Mouse (Mus musculus) c-Kit-positive CD71-negative TER-119-negative erythroid progenitor cells, embryonic 14.5 days (primary cell): ENCODE measurements at regions not wholly inside any gene's neighbourhood (a gene's known extent, or its start where the extent isn't known, plus 50 kb on each side); places are given as distances from the start of the nearest gene placed in this dataset.

Experiments
- DNase-seq: peaks from one replicate; pipeline ENCODE4 v3.0.0-alpha.2; 2013; ENCODE audit warnings: low read depth

GRCm38 (mm10) chr13:97652279-97652678, 108.2 kb downstream of the Gm10260 start:
- DNase-seq: no peak

GRCm38 (mm10) chr13:97651761-97652160, 108.7 kb downstream of the Gm10260 start:
- DNase-seq: no peak

GRCm38 (mm10) chr13:97651176-97651575, 109.3 kb downstream of the Gm10260 start:
- DNase-seq: no peak

- DNase-seq: no peak
Measured at GRCm38 (mm10) chr13:97650191-97650590, 110.2 kb downstream of the Gm10260 start.

GRCm38 (mm10) chr13:97647486-97647885, 112.9 kb downstream of the Gm10260 start:
- DNase-seq: no peak

- DNase-seq: no peak
Measured at GRCm38 (mm10) chr13:97646021-97646385, 114.4 kb downstream of the Gm10260 start.

GRCm38 (mm10) chr13:97645107-97646020, 115.1 kb downstream of the Gm10260 start:
- DNase-seq: no peak

- no peak for DNase-seq
Measured at GRCm38 (mm10) chr13:97640236-97640635, 120.2 kb downstream of the Gm10260 start.

GRCm38 (mm10) chr13:97639656-97640055, 120.8 kb downstream of the Gm10260 start:
- DNase-seq: no peak

- DNase-seq: no peak
Measured at GRCm38 (mm10) chr13:97638457-97639088, 121.9 kb downstream of the Gm10260 start.

GRCm38 (mm10) chr13:97637506-97637905, 122.9 kb downstream of the Gm10260 start:
- DNase-seq: no peak

GRCm38 (mm10) chr13:97634041-97634788, 126.2 kb downstream of the Gm10260 start:
- DNase-seq: no peak

GRCm38 (mm10) chr13:97633551-97633950, 126.9 kb downstream of the Gm10260 start:
- no peak for DNase-seq

GRCm38 (mm10) chr13:97631872-97632402, 128.5 kb downstream of the Gm10260 start:
- DNase-seq: no peak

GRCm38 (mm10) chr13:97630921-97631320, 129.5 kb downstream of the Gm10260 start:
- DNase-seq: no peak

- no peak for DNase-seq
Measured at GRCm38 (mm10) chr13:97628608-97629007, 131.8 kb downstream of the Gm10260 start.

- DNase-seq: no peak
Measured at GRCm38 (mm10) chr13:97627247-97627646, 133.2 kb downstream of the Gm10260 start.

- DNase-seq: no peak
Measured at GRCm38 (mm10) chr13:97626786-97627185, 133.6 kb downstream of the Gm10260 start.

GRCm38 (mm10) chr13:97626116-97626515, 134.3 kb downstream of the Gm10260 start:
- DNase-seq: no peak

- no peak for DNase-seq
Measured at GRCm38 (mm10) chr13:97625391-97625790, 135.0 kb downstream of the Gm10260 start.

- DNase-seq: no peak
Measured at GRCm38 (mm10) chr13:97618190-97618586, 142.2 kb downstream of the Gm10260 start.

- no peak for DNase-seq
Measured at GRCm38 (mm10) chr13:97617511-97618189, 142.8 kb downstream of the Gm10260 start.
